Comparison of ENCODE assay signal across 9 mouse cellular contexts in genomic region chr4:88640704-88641076, GRCm38 (mm10). TPM values are rescaled to one million over a fixed set of nuclear protein-coding genes. Genes with fewer than 3 reads are reported as not detected.
DNase-seq lines count a peak whose midpoint lies in the region; ATAC-seq and TF ChIP-seq lines count a peak whose summit lies in the region.
"Had no signal": no experiment of that assay in that cellular context is flagged by ENCODE, and none has a peak within 500 bp of the region (broad histone marks: within the 10 kb centered on the region; RNA-seq: fewer than 3 reads in every experiment).

No protein-coding gene starts in this region.

- no peak for DNase-seq in layer of hippocampus, adult 2 months (ENCODE audit: low spot score in 2 of 2)
- DNase-seq in layer of hippocampus, postnatal 25 days (ENCODE audit: extremely low spot score in 1 of 2, low spot score in 1 of 2) = no peak
- no peak for DNase-seq in thymus, postnatal 36 days
- no peak for DNase-seq in lung, postnatal 10 days
- DNase-seq in thymus, postnatal 10 days (ENCODE audit: low spot score in 2 of 2) = no peak

- no peaks in the 10 kb centered on the region for H3K9me3 ChIP-seq in embryonic facial prominence, embryonic 15.5 days (replicated peaks)
- no peaks in the 10 kb centered on the region for H3K9me3 ChIP-seq in intestine, embryonic 16.5 days (ENCODE audit: control insufficient read depth, low read length)
- H3K9me3 ChIP-seq in neural tube, embryonic 13.5 days = no peaks in the 10 kb centered on the region

- H3K9ac ChIP-seq in embryonic facial prominence, embryonic 15.5 days = 0 out of 2 replicates have a peak overlapping the region, but pooled peaks have one; percentile 28
- peak overlapping the region; percentile 53; the same call in 1 of the 2 replicates for H3K9ac ChIP-seq in intestine, embryonic 16.5 days (ENCODE audit: low read depth, low read length)
- H3K9ac ChIP-seq in neural tube, embryonic 13.5 days = peak overlapping the region; percentile 31; the same call in 1 of the 2 replicates

- no peaks in the 10 kb centered on the region for H3K36me3 ChIP-seq in embryonic facial prominence, embryonic 15.5 days
- no peaks in the 10 kb centered on the region for H3K36me3 ChIP-seq in intestine, embryonic 16.5 days (ENCODE audit: control insufficient read depth, insufficient read depth, low read length)
- no peaks in the 10 kb centered on the region for H3K36me3 ChIP-seq in neural tube, embryonic 13.5 days

- peak overlapping the region; percentile 49 for H3K4me2 ChIP-seq in embryonic facial prominence, embryonic 15.5 days (replicated peaks)
- H3K4me2 ChIP-seq in intestine, embryonic 16.5 days (ENCODE audit: low read depth, low read length) = peak overlapping the region; percentile 56
- H3K4me2 ChIP-seq in neural tube, embryonic 13.5 days = peak overlapping the region; percentile 46

- peak overlapping the region; percentile 63 for H3K4me3 ChIP-seq in layer of hippocampus, adult 2 months
- H3K4me3 ChIP-seq in embryonic facial prominence, embryonic 15.5 days (replicated peaks) = peak overlapping the region; percentile 46
- H3K4me3 ChIP-seq in intestine, embryonic 16.5 days (ENCODE audit: low read length) = peak overlapping the region; percentile 49
- peak overlapping the region; percentile 26 for H3K4me3 ChIP-seq in neural tube, embryonic 13.5 days

- H3K4me1 ChIP-seq in embryonic facial prominence, embryonic 15.5 days = no peaks in the 10 kb centered on the region
- no peaks in the 10 kb centered on the region for H3K4me1 ChIP-seq in intestine, embryonic 16.5 days (ENCODE audit: control insufficient read depth, insufficient read depth, low read length)
- no peaks in the 10 kb centered on the region for H3K4me1 ChIP-seq in neural tube, embryonic 13.5 days (replicated peaks)

- WGBS in embryonic facial prominence, embryonic 15.5 days = 59% methylated on average over 8 of the region's 8 CpGs
- 60% methylated on average over 8 of the region's 8 CpGs for WGBS in intestine, embryonic 16.5 days
- 67% methylated on average over 8 of the region's 8 CpGs for WGBS in neural tube, embryonic 13.5 days

- no peak overlapping the region; the same call in 1 of the 2 replicates for H3K27ac ChIP-seq in layer of hippocampus, adult 2 months
- H3K27ac ChIP-seq in embryonic facial prominence, embryonic 15.5 days (replicated peaks) = no peak overlapping the region
- no peak overlapping the region for H3K27ac ChIP-seq in intestine, embryonic 16.5 days (ENCODE audit: low read length)
- H3K27ac ChIP-seq in neural tube, embryonic 13.5 days (replicated peaks) = no peak overlapping the region

- H3K27me3 ChIP-seq in embryonic facial prominence, embryonic 15.5 days = no peaks in the 10 kb centered on the region
- no peaks in the 10 kb centered on the region for H3K27me3 ChIP-seq in intestine, embryonic 16.5 days (replicated peaks; ENCODE audit: control insufficient read depth, insufficient read depth, low read length)
- no peaks in the 10 kb centered on the region for H3K27me3 ChIP-seq in neural tube, embryonic 13.5 days
- H3K27me3 ChIP-seq: Patski had no signal

- no peak for ATAC-seq in embryonic facial prominence, embryonic 15.5 days (ENCODE audit: insufficient number of reproducible peaks, low FRiP score, low TSS enrichment, low read depth)
- ATAC-seq in intestine, embryonic 16.5 days = no peak
- ATAC-seq in neural tube, embryonic 13.5 days (ENCODE audit: low read depth) = no peak

- no peak for TF ChIP-seq CTCF in layer of hippocampus, adult 2 months (conservative IDR thresholded peaks at IDR 0.05)

RNA-seq across cellular contexts. Expression of gene Ifna13, which starts 3.6 kb away (rescaled TPM):
- not detected for total RNA-seq in layer of hippocampus, adult 2 months (2021)
- not detected for total RNA-seq in layer of hippocampus, postnatal 25 days (2021)
- polyA plus RNA-seq in embryonic facial prominence, embryonic 15.5 days (2015; fragmentation: Nextera tagmentation; extraction: Ambion mirVana) = not detected in 2 replicates
- polyA plus RNA-seq in intestine, embryonic 16.5 days (2015; fragmentation: Nextera tagmentation; extraction: Ambion mirVana) = not detected in 2 replicates
- not detected in 2 replicates for polyA plus RNA-seq in neural tube, embryonic 13.5 days (2015; fragmentation: Nextera tagmentation; extraction: Ambion mirVana)
- polyA plus RNA-seq: Patski had no signal

RNA-seq across cellular contexts. Expression of gene C87499, which starts 6.5 kb away (rescaled TPM):
- not detected for total RNA-seq in layer of hippocampus, adult 2 months (2021)
- total RNA-seq in layer of hippocampus, postnatal 25 days (2021) = not detected
- not detected in 2 replicates for polyA plus RNA-seq in embryonic facial prominence, embryonic 15.5 days (2015; fragmentation: Nextera tagmentation; extraction: Ambion mirVana)
- polyA plus RNA-seq in intestine, embryonic 16.5 days (2015; fragmentation: Nextera tagmentation; extraction: Ambion mirVana) = not detected in 2 replicates
- polyA plus RNA-seq in neural tube, embryonic 13.5 days (2015; fragmentation: Nextera tagmentation; extraction: Ambion mirVana) = not detected in 2 replicates
- polyA plus RNA-seq: Patski had no signal

RNA-seq across cellular contexts. Expression of gene Ifna16, which starts 36.0 kb away (rescaled TPM):
- total RNA-seq in layer of hippocampus, adult 2 months (2021) = not detected
- not detected for total RNA-seq in layer of hippocampus, postnatal 25 days (2021)
- not detected in 2 replicates for polyA plus RNA-seq in embryonic facial prominence, embryonic 15.5 days (2015; fragmentation: Nextera tagmentation; extraction: Ambion mirVana)
- polyA plus RNA-seq in intestine, embryonic 16.5 days (2015; fragmentation: Nextera tagmentation; extraction: Ambion mirVana) = not detected in 2 replicates
- not detected in 2 replicates for polyA plus RNA-seq in neural tube, embryonic 13.5 days (2015; fragmentation: Nextera tagmentation; extraction: Ambion mirVana)
- polyA plus RNA-seq: Patski had no signal

RNA-seq across cellular contexts. Expression of gene Ifna12, which starts 37.5 kb away (rescaled TPM):
- not detected for total RNA-seq in layer of hippocampus, adult 2 months (2021)
- not detected for total RNA-seq in layer of hippocampus, postnatal 25 days (2021)
- not detected in 2 replicates for polyA plus RNA-seq in embryonic facial prominence, embryonic 15.5 days (2015; fragmentation: Nextera tagmentation; extraction: Ambion mirVana)
- not detected in 2 replicates for polyA plus RNA-seq in intestine, embryonic 16.5 days (2015; fragmentation: Nextera tagmentation; extraction: Ambion mirVana)
- not detected in 2 replicates for polyA plus RNA-seq in neural tube, embryonic 13.5 days (2015; fragmentation: Nextera tagmentation; extraction: Ambion mirVana)
- polyA plus RNA-seq: Patski had no signal

RNA-seq across cellular contexts. Expression of gene Ifna2, which starts 43.0 kb away (rescaled TPM):
- total RNA-seq in layer of hippocampus, adult 2 months (2021) = not detected
- total RNA-seq in layer of hippocampus, postnatal 25 days (2021) = not detected
- polyA plus RNA-seq in embryonic facial prominence, embryonic 15.5 days (2015; fragmentation: Nextera tagmentation; extraction: Ambion mirVana) = not detected in 2 replicates
- polyA plus RNA-seq in intestine, embryonic 16.5 days (2015; fragmentation: Nextera tagmentation; extraction: Ambion mirVana) = not detected in 2 replicates
- polyA plus RNA-seq in neural tube, embryonic 13.5 days (2015; fragmentation: Nextera tagmentation; extraction: Ambion mirVana) = not detected in 2 replicates
- polyA plus RNA-seq: Patski had no signal
